Mouse (Mus musculus): ENCODE data around the gene Slc27a3.

DNA sequence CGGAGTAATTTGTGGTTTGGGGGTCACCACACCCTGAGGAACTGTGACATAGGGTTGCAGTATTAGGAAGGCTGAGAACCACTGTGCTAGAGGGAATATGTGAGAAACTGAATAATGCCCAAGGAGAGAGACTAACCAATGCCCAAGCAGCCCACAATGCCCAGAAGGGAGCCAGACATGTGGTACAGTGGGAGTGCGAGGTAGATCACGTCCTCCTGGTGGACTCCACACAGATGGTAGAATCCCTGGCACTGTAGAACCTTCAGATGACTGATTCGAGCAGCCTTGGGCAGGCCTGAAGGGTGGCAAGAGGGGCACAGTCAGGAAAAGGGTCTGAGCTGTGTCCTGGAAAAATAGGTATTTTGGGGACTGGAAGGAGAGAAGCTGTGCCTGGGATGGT, 1.5 kb downstream of the Slc27a3 start:
- TF ChIP-seq CTCF (IDR thresholded peaks at IDR 0.05; ENCODE audit: borderline replicate concordance, insufficient read depth, low read length) (no peak), POLR2A (IDR thresholded peaks at IDR 0.05; ENCODE audit: low read depth, low read length) (no peak)

Measured in embryonic fibroblast, embryonic 13.5 days (primary cell).